Mouse (Mus musculus) kidney, postnatal 10 days (tissue): ENCODE results near the gene Ramp2.

ENCODE experiments used
- DNase-seq: peaks from one replicate; pipeline ENCODE4 v3.0.0; 2021; ENCODE audit warnings: mixed read lengths

The Ramp2 gene

GRCm38 (mm10) chr11:101272446-101272845 is 26.6 kb downstream of the Ramp2 start:
- no peak for DNase-seq

GRCm38 (mm10) chr11:101275309-101275708 is 29.5 kb downstream of the Ramp2 start:
- no peak for DNase-seq

DNA sequence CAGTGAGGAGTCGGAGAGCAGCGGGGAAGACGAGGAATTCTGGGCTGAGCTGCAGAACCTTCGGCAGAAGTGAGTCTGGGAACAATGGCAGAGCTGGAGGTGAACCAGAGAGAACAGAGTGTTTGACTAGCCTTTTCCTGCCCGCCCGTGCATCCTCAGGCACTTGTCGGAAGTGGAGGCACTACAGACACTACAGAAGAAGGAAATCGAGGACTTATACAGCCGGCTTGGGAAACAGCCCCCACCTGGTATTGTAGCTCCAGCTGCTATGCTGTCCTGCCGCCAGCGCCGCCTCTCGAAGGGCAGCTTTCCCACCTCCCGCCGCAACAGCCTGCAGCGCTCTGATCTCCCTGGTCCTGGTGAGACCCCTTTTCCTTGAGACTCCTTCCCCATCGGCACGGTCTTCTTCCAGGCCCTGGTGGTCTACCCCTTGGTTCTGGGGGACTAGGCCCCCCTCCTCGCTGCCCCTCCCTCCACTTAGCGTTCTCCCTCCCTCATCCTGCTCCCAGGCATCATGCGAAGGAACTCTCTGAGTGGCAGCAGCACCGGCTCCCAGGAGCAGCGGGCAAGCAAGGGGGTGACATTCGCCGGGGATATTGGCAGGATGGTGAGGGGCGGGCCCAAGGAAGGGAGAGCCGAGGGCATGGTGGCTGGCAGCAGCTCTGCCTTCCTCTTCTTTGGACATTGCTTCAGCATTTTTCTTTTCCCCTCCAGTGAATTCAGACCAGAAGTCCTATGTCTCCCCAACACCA is 30.7 kb downstream of the Ramp2 start:
- DNase-seq = peak; percentile 42

DNA sequence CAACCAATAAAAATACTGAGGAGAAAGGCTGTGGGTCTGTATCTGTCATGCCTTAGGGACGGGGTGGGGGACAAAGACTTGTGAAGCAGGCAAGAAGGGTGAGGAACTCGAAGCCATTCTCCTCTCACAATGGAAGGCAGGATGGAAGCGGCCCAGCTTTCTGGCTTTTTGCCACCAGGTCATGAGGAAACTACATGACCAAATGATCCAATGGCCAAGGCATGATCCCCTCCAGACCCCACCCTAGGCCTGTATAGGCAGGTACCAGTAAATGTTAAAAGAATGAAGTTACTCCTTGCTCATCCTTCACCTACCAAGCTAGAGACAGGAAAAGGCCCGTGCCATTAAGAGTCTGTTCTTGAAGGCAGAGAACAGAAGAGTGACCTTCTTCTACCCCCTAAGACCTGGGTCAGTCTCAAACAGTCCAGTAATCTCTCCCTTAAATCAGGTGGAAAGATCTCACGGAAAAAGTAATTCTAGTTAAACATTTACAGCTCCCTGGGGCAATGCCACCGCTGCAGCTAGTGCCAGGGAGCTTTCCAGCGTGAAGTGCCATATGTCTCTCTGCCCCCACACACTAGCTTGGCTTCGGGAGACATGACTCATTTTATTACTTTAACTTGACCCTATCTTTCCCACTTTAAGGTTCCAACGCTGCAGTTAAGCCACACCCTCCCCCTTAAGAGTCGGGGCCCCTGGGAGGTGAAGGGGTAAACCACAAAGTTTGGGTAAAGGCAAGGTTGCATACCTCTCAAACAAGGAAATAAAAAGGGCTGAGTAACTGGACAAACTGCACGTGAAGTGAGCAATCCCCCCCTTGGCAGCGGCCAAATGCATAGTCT is 31.8 kb downstream of the Ramp2 start:
- peak; percentile 71 for DNase-seq

GRCm38 (mm10) chr11:101278223-101279192 is 32.7 kb downstream of the Ramp2 start, which contains the start of the genes Cntd1 and Coa3:
Cntd1 (plus strand) TSS chr11:101279012.
Coa3 (minus strand) TSS chr11:101279114.
- DNase-seq = peak; percentile 91

GRCm38 (mm10) chr11:101279193-101279569 is 33.4 kb downstream of the Ramp2 start:
- no peak for DNase-seq

GRCm38 (mm10) chr11:101280837-101281236 is 35.0 kb downstream of the Ramp2 start:
- DNase-seq = no peak

DNA sequence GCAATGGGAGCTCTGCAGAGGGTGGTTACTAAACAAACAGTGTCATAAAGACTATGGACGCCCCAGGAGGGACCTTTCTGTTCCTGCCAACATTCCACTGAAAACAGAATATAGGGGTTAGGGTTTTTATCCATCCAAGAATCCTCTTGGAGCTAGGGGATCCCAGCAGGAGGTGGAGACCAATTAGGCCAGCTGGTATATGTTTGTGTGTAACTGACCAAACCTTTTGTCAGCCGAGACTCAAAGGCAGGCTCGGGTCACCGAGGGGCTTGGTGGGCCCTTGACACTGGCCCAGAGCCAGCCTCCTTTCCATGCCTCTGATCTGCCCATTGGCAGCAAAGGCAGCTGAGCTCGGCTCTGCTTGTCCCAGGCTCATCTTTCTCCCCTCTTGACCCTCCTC is 37.1 kb downstream of the Ramp2 start:
- no peak for DNase-seq

GRCm38 (mm10) chr11:101283805-101284204 is 38.0 kb downstream of the Ramp2 start:
- no peak for DNase-seq

DNA sequence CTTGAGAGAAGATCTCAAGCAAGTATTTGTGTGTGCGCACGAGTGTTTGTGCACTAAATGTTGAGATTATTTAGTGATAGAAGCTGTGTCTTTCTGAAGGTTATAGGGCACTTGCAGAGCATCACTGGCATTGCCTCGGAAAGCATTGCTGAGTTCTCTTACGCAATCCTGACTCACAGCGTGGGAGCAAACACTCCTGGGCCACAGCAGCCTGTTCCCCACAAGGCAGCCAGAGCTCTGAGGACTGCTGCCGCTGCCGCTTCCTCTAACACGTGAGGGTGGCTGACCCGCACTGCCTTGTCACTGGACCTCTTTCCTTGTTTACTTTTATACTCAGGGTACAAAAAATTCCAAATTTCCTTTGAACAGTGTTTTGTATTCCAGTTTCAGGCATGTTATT is 41.5 kb downstream of the Ramp2 start:
- no peak for DNase-seq

DNA sequence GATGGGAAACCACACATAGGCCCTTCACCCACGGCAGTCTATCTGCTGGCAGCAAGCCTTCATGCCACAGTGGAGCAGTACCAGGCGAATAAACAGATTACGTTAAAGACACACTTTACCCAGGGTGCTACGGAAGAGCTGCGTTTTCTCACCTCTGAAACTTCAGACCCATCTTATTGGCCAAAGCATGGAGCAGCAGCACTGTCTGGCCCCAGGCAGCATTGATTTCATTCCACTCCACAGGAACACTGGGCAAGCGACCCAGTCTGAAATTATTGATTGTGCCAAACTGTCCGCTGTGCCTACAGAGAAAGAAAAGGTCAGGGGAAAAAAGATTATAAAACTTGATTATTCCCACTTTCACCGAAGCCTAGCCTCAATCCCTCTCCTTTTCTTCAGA is 45.4 kb downstream of the Ramp2 start:
- no peak for DNase-seq

DNA sequence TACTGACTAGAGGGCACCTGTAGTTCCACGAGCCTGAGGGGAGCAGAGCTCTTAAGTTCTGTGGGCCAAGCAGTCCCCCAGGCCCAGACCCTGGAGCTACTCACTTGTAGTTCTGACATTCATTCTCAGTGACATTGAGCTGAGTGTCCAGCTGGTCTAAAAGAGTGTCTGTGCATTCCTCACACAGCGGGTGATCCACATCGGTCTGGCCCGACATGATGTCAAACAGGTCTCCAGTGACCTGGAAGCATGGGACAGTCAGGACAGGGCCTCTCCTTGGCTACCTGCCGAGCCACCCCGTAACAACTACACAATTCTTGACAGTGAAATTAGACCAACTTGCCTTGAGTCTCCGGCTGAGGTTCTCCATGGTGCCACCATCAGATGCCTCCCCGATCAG is 49.4 kb downstream of the Ramp2 start:
- DNase-seq = no peak

- DNase-seq = no peak
Observed at GRCm38 (mm10) chr11:101300881-101301280, 55.1 kb downstream of the Ramp2 start.

- no peak for DNase-seq
Observed at GRCm38 (mm10) chr11:101301299-101302003, 55.6 kb downstream of the Ramp2 start.

DNA sequence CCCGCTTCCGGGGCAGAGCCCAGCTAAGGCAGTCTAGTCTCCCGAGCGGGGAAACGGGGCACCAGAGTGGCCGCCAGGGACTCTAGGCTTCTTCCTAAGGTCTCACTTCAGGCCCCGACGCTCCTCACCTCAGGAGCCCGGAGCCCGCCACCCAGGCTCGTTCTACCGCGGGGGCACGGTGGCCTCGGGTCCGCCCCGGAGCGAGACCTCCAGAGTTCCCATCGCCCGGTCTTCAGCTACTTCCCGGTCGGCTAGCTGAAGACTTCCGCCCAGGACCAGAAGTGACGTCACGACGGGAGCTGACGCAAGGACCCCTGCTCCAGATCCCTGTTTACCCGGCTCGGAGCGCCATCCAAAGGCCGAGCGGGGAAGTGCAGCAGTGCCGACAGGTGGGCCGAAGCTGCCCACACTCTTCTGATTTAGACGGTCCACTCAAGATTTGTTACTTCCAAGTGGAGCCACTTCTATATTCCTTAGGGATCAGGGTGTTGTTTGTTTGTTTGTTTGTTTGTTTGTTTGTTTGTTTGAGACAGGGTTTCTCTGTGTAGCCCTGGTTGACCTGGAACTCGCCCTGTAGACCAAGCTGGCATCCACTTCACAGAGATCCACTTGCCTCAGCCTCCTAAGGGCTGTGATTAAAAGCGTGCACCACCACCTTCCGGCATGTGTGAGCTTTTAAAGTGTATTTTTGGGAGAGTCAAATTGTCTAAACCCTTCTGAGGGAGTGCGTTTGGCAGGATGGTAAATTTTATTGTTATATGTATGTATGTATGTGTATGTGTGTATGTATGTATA is 56.4 kb downstream of the Ramp2 start, which contains the start of gene Becn1:
Becn1 (minus strand) TSS at position 283 of the 795 bp plus-strand sequence.
- DNase-seq = peak; percentile 100

DNA sequence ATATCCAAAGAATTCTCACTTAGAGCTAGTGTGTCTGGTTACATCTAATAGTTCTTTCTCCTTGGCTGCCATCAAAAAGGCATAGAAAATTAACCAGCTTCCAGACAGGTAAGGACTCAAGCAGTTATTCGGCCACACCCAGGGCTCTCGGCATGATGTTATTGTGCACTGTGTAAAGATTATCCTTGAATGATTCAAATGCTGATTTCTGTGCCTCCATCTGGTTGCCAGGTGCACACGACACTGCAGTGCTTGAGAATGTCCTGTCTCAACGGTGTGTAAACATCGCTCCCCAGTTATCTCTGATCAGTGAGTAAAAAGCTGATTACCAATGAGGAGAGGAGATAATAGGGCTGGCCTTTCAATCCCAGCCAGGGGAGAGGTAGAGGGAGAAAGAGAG is 61.9 kb downstream of the Ramp2 start:
- no peak for DNase-seq
